Comparison of ENCODE assay signal across 8 mouse cellular contexts in the genomic region with DNA sequence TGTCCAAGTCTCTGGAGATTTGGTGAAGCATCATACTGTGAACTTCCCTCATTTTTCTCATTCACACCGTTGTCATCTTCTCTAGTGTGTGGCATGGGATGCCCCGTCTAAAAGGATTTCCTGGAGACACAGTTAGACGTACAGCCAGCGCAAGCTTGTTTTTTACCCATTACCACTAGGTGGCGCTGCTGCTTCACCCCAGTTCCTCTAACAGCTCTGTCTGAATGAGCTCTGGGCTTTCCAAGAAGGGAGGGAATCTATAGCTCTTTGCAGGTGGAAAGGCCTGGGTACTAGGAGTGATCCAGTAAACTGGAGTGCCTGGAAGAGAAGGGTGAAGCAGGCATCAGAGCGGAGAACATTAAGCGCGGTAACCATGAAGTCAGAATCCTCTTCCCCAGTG. TPM values are rescaled to one million over a fixed set of nuclear protein-coding genes. Genes with fewer than 3 reads are reported as not detected.
DNase-seq lines count a peak whose midpoint lies in the region; ATAC-seq and TF ChIP-seq lines count a peak whose summit lies in the region.

No protein-coding gene starts in this region.

- peak; percentile 98 for TF ChIP-seq CTCF in liver, postnatal 0 days (IDR thresholded peaks at IDR 0.05; ENCODE audit: low read depth)

- no peaks in the 10 kb centered on the region for H3K9me3 ChIP-seq in liver, postnatal 0 days (ENCODE audit: low read length)
- H3K9me3 ChIP-seq in neural tube, embryonic 15.5 days (replicated peaks) = no peaks in the 10 kb centered on the region

- H3K36me3 ChIP-seq in liver, postnatal 0 days (replicated peaks; ENCODE audit: insufficient read depth, low read length) = peaks cover 11% of the 10 kb centered on the region; the same call in 1 of the 2 replicates
- H3K36me3 ChIP-seq in neural tube, embryonic 15.5 days = peaks cover 35% of the 10 kb centered on the region

- peak; percentile 81 for DNase-seq in A20 (ENCODE audit: low read depth, low spot score)
- DNase-seq in adrenal gland, adult 2 months = peak; percentile 61
- DNase-seq in embryo, embryonic 10.5 days (ENCODE audit: low spot score) = peak; percentile 94
- DNase-seq in gastrocnemius, postnatal 4 days (ENCODE audit: low spot score in 2 of 2) = peak; percentile 51 to 68
- peak; percentile 69 for DNase-seq in kidney, postnatal 14 days
- peak; percentile 81 for DNase-seq in liver, postnatal 0 days
- DNase-seq in testis, postnatal 14 days (ENCODE audit: low spot score) = peak; percentile 49

- H3K4me2 ChIP-seq in liver, postnatal 0 days (ENCODE audit: low read depth, low read length) = no peak overlapping the region
- no peak overlapping the region for H3K4me2 ChIP-seq in neural tube, embryonic 15.5 days

- H3K27ac ChIP-seq in liver, postnatal 0 days (ENCODE audit: low read depth) = no peak overlapping the region
- no peak overlapping the region for H3K27ac ChIP-seq in neural tube, embryonic 15.5 days (replicated peaks)

- TF ChIP-seq EP300 in liver, postnatal 0 days (IDR thresholded peaks at IDR 0.05; ENCODE audit: low read depth) = no peak

- H3K4me3 ChIP-seq in liver, postnatal 0 days (ENCODE audit: low read depth, low read length) = no peak overlapping the region
- H3K4me3 ChIP-seq in neural tube, embryonic 15.5 days (replicated peaks) = no peak overlapping the region

- 35% methylated on average over 8 of the region's 8 CpGs for WGBS in liver, postnatal 0 days (ENCODE audit: insufficient replicate concordance)
- WGBS in neural tube, embryonic 15.5 days = 24% methylated on average over 8 of the region's 8 CpGs

- H3K9ac ChIP-seq in liver, postnatal 0 days (replicated peaks) = no peak overlapping the region
- H3K9ac ChIP-seq in neural tube, embryonic 15.5 days (replicated peaks) = no peak overlapping the region

- no peaks in the 10 kb centered on the region for H3K27me3 ChIP-seq in liver, postnatal 0 days (ENCODE audit: insufficient read depth, low read length)
- no peaks in the 10 kb centered on the region for H3K27me3 ChIP-seq in neural tube, embryonic 15.5 days (replicated peaks)

- H3K4me1 ChIP-seq in liver, postnatal 0 days (ENCODE audit: insufficient read depth) = no peaks in the 10 kb centered on the region
- H3K4me1 ChIP-seq in neural tube, embryonic 15.5 days = no peaks in the 10 kb centered on the region

- peak; percentile 54; the same call in 1 of the 2 replicates for ATAC-seq in liver, postnatal 0 days
- peak; percentile 78 for ATAC-seq in neural tube, embryonic 15.5 days (ENCODE audit: low FRiP score)

RNA-seq across cellular contexts. Expression of a gene that starts 20.9 kb away (rescaled TPM):
- 10 to 100 TPM; 47.2 to 54.9 TPM for total RNA-seq in adrenal gland, adult 2 months (2021)
- 4.5 and 4.6 TPM in 2 replicates for polyA plus RNA-seq in adrenal gland, adult 2 months (2012; rRNA removed)
- total RNA-seq in gastrocnemius, postnatal 4 days (2021) = 10 to 100 TPM; 25.9 to 30.9 TPM
- 14.6 and 15.1 TPM in 2 replicates for polyA plus RNA-seq in liver, postnatal 0 days (2015; fragmentation: Nextera tagmentation; extraction: Ambion mirVana)
- 147 and 171 TPM in 2 replicates for polyA plus RNA-seq in neural tube, embryonic 15.5 days (2015; fragmentation: Nextera tagmentation; extraction: Ambion mirVana)

RNA-seq across cellular contexts. Expression of a gene that starts 33.6 kb away (rescaled TPM):
- total RNA-seq in adrenal gland, adult 2 months (2021) = 100 to 1,000 TPM; 101 to 180 TPM
- polyA plus RNA-seq in adrenal gland, adult 2 months (2012; rRNA removed) = 46.7 and 86.7 TPM in 2 replicates
- total RNA-seq in gastrocnemius, postnatal 4 days (2021) = 10 to 100 TPM; 29.3 to 30.3 TPM
- 14.8 and 16.0 TPM in 2 replicates for polyA plus RNA-seq in liver, postnatal 0 days (2015; fragmentation: Nextera tagmentation; extraction: Ambion mirVana)
- polyA plus RNA-seq in neural tube, embryonic 15.5 days (2015; fragmentation: Nextera tagmentation; extraction: Ambion mirVana) = 231 and 244 TPM in 2 replicates
